Mouse (Mus musculus) C2C12 (cell line): ENCODE data around the gene Wap.

Experiments used
- CEBPB ChIP-seq: IDR thresholded peaks from one replicate; pipeline ENCODE4 v1.6.1; 2011; ENCODE audit warnings: low read depth, mild to moderate bottlenecking, control low read depth, moderate library complexity
- CTCF ChIP-seq: IDR thresholded peaks from one replicate; pipeline ENCODE4 v1.5.1; 2011; ENCODE audit not compliant: control insufficient read depth, insufficient read depth, insufficient read length
- FOSL1 ChIP-seq: IDR thresholded peaks from one replicate; pipeline ENCODE4 v1.8.0; 2011; ENCODE audit warnings: mild to moderate bottlenecking, low read length; ENCODE audit not compliant: poor library complexity, insufficient read depth, severe bottlenecking
- MAX ChIP-seq: IDR thresholded peaks from one replicate; pipeline ENCODE4 v1.6.1; 2011; ENCODE audit warnings: mild to moderate bottlenecking, control low read depth
- MYOG ChIP-seq: IDR thresholded peaks from one replicate; pipeline ENCODE4 v1.6.1; 2011; ENCODE audit not compliant: control insufficient read depth, insufficient read length; ENCODE audit errors: extremely low read depth
- USF1 ChIP-seq: IDR thresholded peaks from one replicate; pipeline ENCODE4 v1.6.1; 2011; ENCODE audit warnings: low read depth, mild to moderate bottlenecking, control low read depth, moderate library complexity

DNA sequence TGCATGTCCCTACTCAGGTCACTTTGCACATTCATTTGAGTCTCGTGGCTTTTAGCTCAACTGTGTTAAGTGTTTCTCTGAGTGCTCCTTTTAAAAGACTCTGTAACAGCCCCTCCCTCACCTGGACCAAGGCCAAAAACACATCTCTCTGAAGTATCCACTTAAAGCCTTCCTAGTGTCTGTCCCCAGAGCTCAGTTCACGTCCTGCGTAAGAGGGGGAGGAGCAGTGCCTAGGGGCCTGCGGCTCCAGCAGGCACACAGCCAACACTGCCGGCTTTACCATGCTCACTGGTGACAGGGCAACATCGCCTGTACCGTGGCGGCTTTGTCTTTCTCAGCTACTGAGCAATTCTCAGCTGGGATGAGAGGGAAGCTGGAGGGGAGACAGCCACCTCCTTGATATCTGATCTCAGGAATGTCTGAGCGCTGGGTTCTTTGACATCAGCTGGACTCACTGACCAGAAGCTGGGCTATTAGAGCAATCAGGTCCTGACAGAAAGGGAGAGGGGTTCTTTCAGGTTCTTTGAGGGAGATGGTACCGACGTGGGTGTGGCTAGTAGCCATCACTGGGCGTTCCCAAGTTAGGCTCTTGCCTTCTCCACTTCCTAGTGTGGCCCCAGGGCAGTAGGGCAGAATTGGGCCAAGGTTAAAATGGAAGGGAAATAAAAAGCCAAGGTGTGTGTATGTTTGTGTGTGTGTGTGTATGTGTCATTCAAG, 34.4 kb downstream of the Wap start:
- TF ChIP-seq USF1 (no peak), CTCF (no peak), MAX (no peak), CEBPB (no peak), MYOG (no peak), FOSL1 (no peak)
